8 mouse cellular contexts compared by ENCODE assay signal in genomic region chr7:19461488-19461887, GRCm38 (mm10). TPM values are rescaled to one million over a fixed set of nuclear protein-coding genes. Genes with fewer than 3 reads are reported as not detected.
DNase-seq lines count a peak whose midpoint lies in the region; ATAC-seq and TF ChIP-seq lines count a peak whose summit lies in the region.

No protein-coding gene starts in this region.

- no peaks in the 10 kb centered on the region for H3K9me3 ChIP-seq in ES-E14 (ENCODE audit: control insufficient read depth, insufficient read depth, low read depth, low read length)

- H3K4me3 ChIP-seq in ES-E14 (ENCODE audit: insufficient read depth in 1 of 2, low read depth in 1 of 2, low read length in 2 of 2, poor library complexity in 1 of 2, severe bottlenecking in 1 of 2), result no peak overlapping the region
- H3K4me3 ChIP-seq in spleen, adult 2 months (ENCODE audit: extremely low read depth, insufficient read depth, insufficient read length), result no peak overlapping the region

- no peaks in the 10 kb centered on the region for H3K36me3 ChIP-seq in ES-E14 (ENCODE audit: control insufficient read depth, insufficient read depth, low read length, poor library complexity, severe bottlenecking)
- no peaks in the 10 kb centered on the region for H3K36me3 ChIP-seq in spleen, adult 2 months (ENCODE audit: control insufficient read depth, insufficient read depth, low read length)

- WGBS in spleen, adult 2 months, result 17% methylated on average over 6 of the region's 6 CpGs

- H3K4me1 ChIP-seq in ES-E14 (ENCODE audit: control insufficient read depth in 2 of 2, insufficient read depth in 2 of 2, low read length in 2 of 2, poor library complexity in 1 of 2), result peaks cover 2 to 30% of the 10 kb centered on the region in 2 experiments; a peak in 2 of 4 replicates
- peaks cover 7% of the 10 kb centered on the region; the same call in 1 of the 2 replicates for H3K4me1 ChIP-seq in spleen, adult 2 months (ENCODE audit: control insufficient read depth, insufficient read depth, insufficient read length)

- no peaks in the 10 kb centered on the region for H3K27me3 ChIP-seq in spleen, adult 2 months (ENCODE audit: control insufficient read depth, insufficient read depth, low read length)

- in situ Hi-C loops in ES-E14 (cut with MboI; ENCODE audit: low sequenced_read_pairs in 2 of 2, unreplicated experiment in 2 of 2), result no loop called here

- TF ChIP-seq POLR2A in spleen, adult 2 months (IDR thresholded peaks at IDR 0.05; ENCODE audit: low read depth, low read length), result no peak

- H3K9ac ChIP-seq in ES-E14 (ENCODE audit: insufficient read depth, low read depth, low read length, poor library complexity, severe bottlenecking), result no peak overlapping the region

- no peak overlapping the region; the same call in 1 of the 2 replicates for H3K27ac ChIP-seq in ES-E14 (ENCODE audit: insufficient read depth, low read depth, low read length, poor library complexity, severe bottlenecking)
- no peak overlapping the region for H3K27ac ChIP-seq in spleen, adult 2 months (ENCODE audit: insufficient read depth, low read length)

- TF ChIP-seq CTCF in spleen, adult 2 months (IDR thresholded peaks at IDR 0.05; ENCODE audit: extremely low read depth, insufficient read depth, insufficient read length, insufficient replicate concordance), result peak; percentile 76; the same call in 1 of the 2 replicates

- no peak for ATAC-seq in cerebellum, adult (ENCODE audit: insufficient number of reproducible peaks, low FRiP score, low TSS enrichment)

- DNase-seq in cerebellum, adult 18-20 months, result peak; percentile 60 to 76
- peak; percentile 82 for DNase-seq in ES-E14 (ENCODE audit: low read depth, low spot score)
- peak; percentile 71 to 79 for DNase-seq in cerebellum, postnatal 36 days
- peak; percentile 82 for DNase-seq in heart, adult 8-10 months (ENCODE audit: low spot score)
- peak; percentile 66 to 73 for DNase-seq in layer of hippocampus, postnatal 36 days
- DNase-seq in lung, postnatal 36 days, result peak; percentile 88
- DNase-seq in spleen, adult 2 months (ENCODE audit: low read depth in 1 of 2, low spot score in 2 of 2), result peak; percentile 55 to 59

TF ChIP-seq in ES-E14, 5 proteins besides CTCF, POLR2A, EP300 and RAD21:
- TF ChIP-seq MAFK (IDR thresholded peaks at IDR 0.05; ENCODE audit: insufficient read depth, low read depth, low read length) (no peak), CHD2 (IDR thresholded peaks at IDR 0.05; ENCODE audit: low read depth, low read length) (no peak), HCFC1 (IDR thresholded peaks at IDR 0.05; ENCODE audit: borderline replicate concordance, insufficient read depth, low read length) (no peak), ZC3H11A (IDR thresholded peaks at IDR 0.05; ENCODE audit: borderline replicate concordance, low read depth, low read length) (0 out of 2 replicates have a peak, but pooled peaks have one; percentile 2), ZNF384 (IDR thresholded peaks at IDR 0.05; ENCODE audit: low read depth, low read length) (no peak)

RNA-seq across cellular contexts. Expression of gene Exoc3l2, which starts 1.6 kb away (rescaled TPM):
- 0.85 and 2.2 TPM in 2 replicates for total RNA-seq in ES-E14 (2012; rRNA removed)
- total RNA-seq in heart, adult 8-10 months (2022), result 1 to 10 TPM in 3 of 4 experiments, under 1 TPM in 1; 0.94 to 1.5 (median 1.1) TPM
- total RNA-seq in layer of hippocampus, postnatal 36 days (2021), result under 1 TPM; 0.18 to 0.20 TPM
- polyA plus RNA-seq in spleen, adult 2 months (2012; rRNA removed), result 7.1 and 7.7 TPM in 2 replicates

RNA-seq across cellular contexts. Expression of gene Mark4, which starts 2.9 kb away (rescaled TPM):
- total RNA-seq in ES-E14 (2012; rRNA removed), result 9.9 and 10.3 TPM in 2 replicates
- total RNA-seq in heart, adult 8-10 months (2022), result 10 to 100 TPM; 22.8 to 26.4 (median 24.3) TPM
- total RNA-seq in layer of hippocampus, postnatal 36 days (2021), result 100 to 1,000 TPM in 1 of 2 experiments, 10 to 100 TPM in 1; 90.6 to 102 TPM
- 14.6 and 23.4 TPM in 2 replicates for polyA plus RNA-seq in spleen, adult 2 months (2012; rRNA removed)

RNA-seq across cellular contexts. Expression of gene Bloc1s3, which starts 46.7 kb away (rescaled TPM):
- 3.1 and 3.4 TPM in 2 replicates for total RNA-seq in ES-E14 (2012; rRNA removed)
- total RNA-seq in heart, adult 8-10 months (2022), result 1 to 10 TPM; 2.2 to 3.1 (median 3.0) TPM
- total RNA-seq in layer of hippocampus, postnatal 36 days (2021), result 1 to 10 TPM; 6.8 to 6.9 TPM
- 8.8 and 13.9 TPM in 2 replicates for polyA plus RNA-seq in spleen, adult 2 months (2012; rRNA removed)

RNA-seq across cellular contexts. Expression of gene Trappc6a, which starts 46.7 kb away (rescaled TPM):
- 33.2 and 56.7 TPM in 2 replicates for total RNA-seq in ES-E14 (2012; rRNA removed)
- 10 to 100 TPM; 36.3 to 44.7 (median 37.2) TPM for total RNA-seq in heart, adult 8-10 months (2022)
- total RNA-seq in layer of hippocampus, postnatal 36 days (2021), result 10 to 100 TPM; 19.8 to 21.5 TPM
- 54.4 and 75.5 TPM in 2 replicates for polyA plus RNA-seq in spleen, adult 2 months (2012; rRNA removed)

RNA-seq across cellular contexts. Expression of gene Nkpd1, which starts 56.1 kb away (rescaled TPM):
- total RNA-seq in ES-E14 (2012; rRNA removed), result 0.54 and 0.79 TPM in 2 replicates
- total RNA-seq in heart, adult 8-10 months (2022), result not detected
- total RNA-seq in layer of hippocampus, postnatal 36 days (2021), result under 1 TPM; 0.37 to 0.48 TPM
- polyA plus RNA-seq in spleen, adult 2 months (2012; rRNA removed), result 2.2 and 2.3 TPM in 2 replicates
